Mouse (Mus musculus) kidney, adult 8-10 months (tissue): ENCODE results near the gene Sulf2.

Experiments
- DNase-seq, 2 experiments: peaks; one replicate each; pipeline ENCODE4 v3.0.0; 2022

Gene Sulf2

DNA sequence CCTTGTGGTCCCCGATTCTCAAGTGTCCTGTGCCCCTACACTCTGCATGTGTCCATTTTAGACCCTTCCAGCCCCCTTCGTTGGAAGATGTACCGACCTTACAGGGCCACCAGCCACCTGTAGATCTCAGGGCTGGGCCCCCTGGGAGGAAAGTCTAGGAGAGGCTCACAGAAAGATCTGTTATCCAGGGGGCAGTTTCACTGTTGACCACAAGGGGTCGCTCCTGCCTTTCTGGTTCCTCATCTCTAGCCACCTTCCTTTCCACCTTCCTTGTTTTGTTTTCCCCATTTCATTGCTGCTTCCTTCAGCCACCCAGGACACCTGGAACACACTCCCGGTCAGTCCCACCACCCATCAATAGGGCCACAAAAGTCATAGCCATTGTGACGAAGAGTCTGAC lies 70.5 kb downstream of the Sulf2 start:
- DNase-seq, result peak in 1 of 2 experiments; percentile 73

DNA sequence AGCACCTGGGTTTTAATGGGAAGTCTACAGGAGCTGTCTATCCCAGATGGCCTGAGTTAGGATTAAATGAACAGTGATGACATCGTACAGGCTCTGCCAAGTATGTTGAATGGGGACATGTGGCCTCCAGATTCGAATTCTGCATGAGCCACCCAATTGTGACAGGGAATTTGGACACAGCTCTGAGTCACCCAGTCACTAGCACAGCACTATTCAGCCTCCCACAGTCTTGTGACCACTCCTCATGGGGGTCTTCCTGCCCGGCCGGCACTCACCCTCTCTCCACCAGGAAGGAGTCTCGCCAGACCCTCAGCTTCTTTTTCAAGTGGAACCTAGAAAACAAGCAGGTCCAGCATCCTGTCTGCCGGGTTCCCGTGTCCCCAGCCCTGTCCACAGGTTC lies 71.4 kb downstream of the Sulf2 start:
- DNase-seq, result no peak

GRCm38 (mm10) chr2:166083542-166084031 lies 71.9 kb downstream of the Sulf2 start:
- no peak for DNase-seq

DNA sequence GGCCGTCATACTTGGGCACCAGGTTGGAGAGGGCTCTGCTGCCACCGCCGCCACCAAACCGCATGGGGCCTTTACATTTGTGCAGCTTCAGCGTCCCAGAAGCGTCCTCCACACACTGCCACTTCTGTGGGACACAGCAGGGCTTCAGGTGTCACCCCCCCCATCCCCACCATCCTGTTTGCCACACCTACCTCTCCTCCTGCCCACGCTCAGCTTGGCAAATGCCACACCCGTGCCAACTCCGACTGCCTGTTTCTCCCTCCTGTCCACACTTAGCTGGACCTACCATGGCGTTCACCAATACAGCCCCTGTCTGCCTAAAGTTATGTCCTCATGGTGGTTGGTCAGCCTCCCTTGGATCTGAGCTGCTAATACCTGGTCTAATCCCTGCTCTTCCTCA lies 72.8 kb downstream of the Sulf2 start:
- DNase-seq, result no peak

DNA sequence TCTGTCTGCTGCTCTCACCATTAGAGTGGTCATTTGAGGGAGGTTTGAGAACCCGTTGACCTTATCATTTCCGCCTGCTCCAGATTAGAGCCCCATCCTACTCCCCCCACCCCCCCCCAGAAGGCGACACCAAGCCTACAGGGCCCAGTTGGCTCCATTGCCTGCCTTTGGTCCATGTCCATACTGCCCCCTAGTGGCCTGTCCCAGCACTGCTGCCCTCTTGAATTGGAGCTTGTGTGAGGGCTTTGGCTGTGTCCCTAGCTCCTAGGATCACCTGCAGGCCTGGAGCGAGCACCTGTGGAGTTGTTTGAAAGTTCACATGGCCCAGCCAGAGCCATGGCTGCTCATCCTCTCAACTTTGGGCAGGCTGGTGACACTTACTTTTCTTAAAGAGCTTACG lies 73.3 kb downstream of the Sulf2 start:
- DNase-seq, result peak; percentile 62 to 87

GRCm38 (mm10) chr2:166080967-166081750 lies 74.3 kb downstream of the Sulf2 start:
- DNase-seq, result peak; percentile 52 to 53

GRCm38 (mm10) chr2:166079961-166080885 lies 75.2 kb downstream of the Sulf2 start:
- peak; percentile 40 to 57 for DNase-seq

GRCm38 (mm10) chr2:166079231-166079630 lies 76.2 kb downstream of the Sulf2 start:
- DNase-seq, result no peak

- DNase-seq, result no peak
These were observed 78.1 kb downstream of the Sulf2 start for GRCm38 (mm10) chr2:166077371-166077770.

DNA sequence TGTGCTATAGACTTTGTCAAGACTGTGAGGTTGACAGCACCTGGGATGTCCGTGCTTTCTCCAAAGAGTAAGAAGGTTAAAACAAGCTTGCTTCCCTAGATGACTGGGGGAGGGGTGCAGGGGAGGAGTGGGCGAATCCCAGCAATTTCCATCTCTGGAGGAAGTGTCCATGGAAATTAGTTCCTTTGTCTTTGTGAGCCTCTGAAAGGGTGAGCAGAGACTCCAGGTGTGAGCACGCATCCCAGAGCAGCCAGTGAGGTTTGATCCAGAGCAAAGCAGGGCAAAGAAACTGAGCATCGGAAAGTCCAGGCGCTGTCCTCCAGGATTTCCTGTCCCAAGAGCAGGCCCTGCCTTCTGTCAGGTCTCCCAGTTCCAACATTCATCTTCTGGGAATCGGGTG lies 81.1 kb downstream of the Sulf2 start:
- DNase-seq, result no peak

- no peak for DNase-seq
These were observed 82.4 kb downstream of the Sulf2 start for GRCm38 (mm10) chr2:166073082-166073481.

GRCm38 (mm10) chr2:166071889-166072288 lies 83.6 kb downstream of the Sulf2 start:
- no peak for DNase-seq

DNA sequence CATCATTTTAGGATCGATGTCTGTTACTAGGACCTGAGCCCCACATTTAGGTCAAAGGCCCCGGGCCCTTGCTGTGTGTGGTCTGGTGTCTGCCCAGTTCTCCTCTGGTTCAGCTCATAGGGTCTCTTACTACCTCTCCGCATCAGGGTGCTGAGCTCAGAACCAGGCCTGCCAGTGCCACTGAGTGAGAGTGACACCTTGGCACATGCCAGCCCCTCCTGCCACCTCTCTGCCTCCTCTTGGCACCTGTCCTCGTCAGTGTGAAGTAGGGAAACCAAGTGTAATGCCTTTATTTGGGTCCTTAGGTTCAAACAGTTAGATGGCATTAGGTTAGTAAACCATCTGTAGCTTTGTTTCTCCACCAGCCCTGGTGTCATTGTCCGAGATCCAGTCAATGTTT lies 84.0 kb downstream of the Sulf2 start:
- no peak for DNase-seq

- no peak for DNase-seq
These were observed 85.7 kb downstream of the Sulf2 start for GRCm38 (mm10) chr2:166069738-166070137.

- DNase-seq, result no peak
These were observed 86.3 kb downstream of the Sulf2 start for GRCm38 (mm10) chr2:166069164-166069563.

DNA sequence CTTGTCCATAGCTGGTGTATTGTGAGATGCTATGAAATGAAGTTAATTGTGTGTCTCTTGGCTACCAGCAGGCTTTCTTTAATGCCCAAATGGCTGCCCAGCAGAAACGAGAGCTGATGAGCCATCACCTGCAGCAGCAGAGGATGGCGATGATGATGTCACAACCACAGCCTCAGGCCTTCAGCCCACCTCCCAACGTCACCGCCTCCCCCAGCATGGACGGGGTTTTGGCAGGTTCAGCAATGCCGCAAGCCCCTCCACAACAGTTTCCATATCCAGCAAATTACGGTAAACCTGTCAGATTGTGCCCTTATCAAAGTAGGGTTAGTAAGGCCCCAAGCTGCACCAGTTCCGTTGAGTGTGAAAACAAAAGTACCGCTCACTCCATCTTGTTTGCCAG lies 87.2 kb downstream of the Sulf2 start:
- DNase-seq, result no peak

GRCm38 (mm10) chr2:166066434-166066833 lies 89.0 kb downstream of the Sulf2 start:
- DNase-seq, result no peak

GRCm38 (mm10) chr2:166062431-166062830 lies 93.0 kb downstream of the Sulf2 start:
- DNase-seq, result no peak

DNA sequence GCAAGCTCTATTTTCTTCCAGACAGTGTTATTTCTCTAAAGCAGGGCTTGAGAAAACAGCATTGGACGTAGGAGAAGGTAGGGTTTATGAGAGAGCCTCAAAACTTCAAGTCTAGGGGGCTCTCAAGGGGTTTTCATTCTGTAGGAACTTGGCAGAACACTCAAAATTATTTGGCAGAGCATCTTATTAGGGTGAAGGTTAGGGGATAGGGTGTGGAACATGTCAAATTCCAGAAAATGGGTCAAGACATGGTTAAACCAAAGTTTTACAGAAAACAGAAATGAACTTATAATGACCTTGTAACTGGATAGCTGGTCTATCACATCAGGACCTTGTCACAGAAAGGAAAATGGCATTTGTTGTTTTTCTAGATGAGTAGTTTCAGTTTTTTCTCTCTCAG lies 93.5 kb downstream of the Sulf2 start:
- no peak for DNase-seq

- peak in 1 of 2 experiments; percentile 67 for DNase-seq
These were observed 95.6 kb downstream of the Sulf2 start for GRCm38 (mm10) chr2:166059684-166060423.

DNA sequence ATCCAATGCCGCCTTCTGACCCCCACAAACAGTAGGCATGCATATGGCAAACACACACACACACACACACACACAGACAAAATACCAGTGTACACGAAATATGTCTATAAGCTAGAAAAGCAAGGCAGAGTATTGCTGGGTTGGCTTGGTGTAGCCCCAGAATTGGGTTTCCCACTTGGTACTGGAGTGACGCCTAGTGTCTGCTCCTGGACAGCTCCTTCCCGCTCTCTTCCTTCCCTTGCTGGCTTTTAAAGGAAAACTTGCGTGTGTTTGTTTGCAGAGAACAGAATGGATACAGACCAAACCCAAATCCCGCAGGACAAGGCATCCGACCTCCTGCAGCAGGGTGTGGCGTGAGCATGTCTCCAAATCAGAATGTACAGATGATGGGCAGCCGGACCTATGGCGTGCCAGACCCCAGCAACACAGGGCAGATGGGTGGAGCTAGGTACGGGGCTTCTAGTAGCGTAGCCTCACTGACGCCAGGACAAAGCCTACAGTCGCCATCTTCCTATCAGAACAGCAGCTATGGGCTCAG lies 101.4 kb downstream of the Sulf2 start:
- DNase-seq, result no peak

GRCm38 (mm10) chr2:166051966-166052365 lies 103.5 kb downstream of the Sulf2 start:
- no peak for DNase-seq

GRCm38 (mm10) chr2:166051421-166051820 lies 104.0 kb downstream of the Sulf2 start:
- DNase-seq, result no peak
